Mouse (Mus musculus): ENCODE measurements around the gene Dhx32.

Dhx32 gene

DNA sequence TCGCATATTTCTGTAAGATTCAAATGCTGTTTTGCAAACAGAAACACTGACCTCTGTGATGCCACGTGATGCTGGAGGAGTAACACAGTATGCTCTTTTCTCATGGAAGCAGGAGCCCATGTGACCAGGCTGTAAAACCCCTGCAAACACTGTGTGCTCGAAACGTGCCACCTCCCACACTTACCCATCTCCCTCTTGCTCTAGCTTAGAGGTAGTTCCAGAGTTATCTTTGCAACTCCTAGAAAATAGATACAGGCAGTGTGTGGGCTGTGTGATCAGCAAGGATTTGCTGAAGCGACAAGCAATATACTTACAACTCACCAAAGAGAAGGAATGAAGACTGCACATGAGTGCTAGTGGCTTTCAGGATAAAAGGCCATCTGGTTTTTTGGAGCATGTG lies 14.0 kb downstream of the Dhx32 start:
- no peak for DNase-seq

GRCm38 (mm10) chr7:133768027-133768426 lies 14.5 kb downstream of the Dhx32 start:
- no peak for DNase-seq

DNA sequence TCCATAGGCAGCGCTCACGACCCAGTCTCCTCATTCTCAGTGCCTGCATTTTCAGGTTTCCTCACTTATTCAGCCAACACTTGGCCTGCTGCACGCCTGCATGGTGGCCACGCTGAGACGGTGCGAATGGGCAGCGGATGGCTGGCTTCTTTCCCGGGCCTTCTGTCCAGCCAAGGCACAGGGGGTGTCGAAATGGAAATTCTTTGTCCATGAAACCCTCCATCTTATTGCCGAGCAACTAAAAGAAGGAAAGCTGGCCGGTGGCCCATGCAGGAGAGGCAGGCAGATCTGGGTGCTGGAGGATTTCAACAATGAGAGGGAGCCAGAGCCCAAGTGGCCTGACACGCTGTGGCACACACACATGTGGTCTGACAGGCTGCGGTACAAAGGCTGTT lies 16.7 kb downstream of the Dhx32 start:
- peak; percentile 76 for DNase-seq

DNA sequence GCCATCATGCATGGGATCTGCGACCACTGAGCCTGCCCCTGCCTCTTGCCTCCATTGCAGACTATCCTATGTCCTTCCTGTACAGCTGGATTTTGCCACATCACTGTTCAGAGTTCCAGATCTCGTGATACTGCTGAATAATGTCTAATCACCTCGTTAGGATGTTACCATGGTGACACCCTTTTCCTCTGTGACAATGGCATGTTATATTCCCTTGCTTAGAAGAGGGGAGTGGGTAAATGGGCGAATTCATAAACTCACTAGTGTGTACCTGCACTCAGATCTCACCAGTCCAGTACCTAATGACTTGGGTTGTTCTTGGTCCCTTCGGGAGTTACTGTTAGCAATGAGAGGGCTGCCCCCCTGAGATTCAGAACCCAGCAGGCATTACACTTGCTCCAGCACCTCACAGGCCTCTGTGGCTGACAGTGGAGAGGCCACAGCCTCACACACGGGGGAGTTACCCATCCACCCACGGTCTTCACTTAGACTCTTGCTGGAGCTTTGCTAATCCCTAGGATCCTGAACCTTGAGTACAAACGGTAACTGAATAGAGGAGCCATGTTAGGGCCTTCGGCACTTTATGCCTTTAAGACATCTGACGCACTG lies 17.2 kb downstream of the Dhx32 start:
- DNase-seq, result no peak

DNA sequence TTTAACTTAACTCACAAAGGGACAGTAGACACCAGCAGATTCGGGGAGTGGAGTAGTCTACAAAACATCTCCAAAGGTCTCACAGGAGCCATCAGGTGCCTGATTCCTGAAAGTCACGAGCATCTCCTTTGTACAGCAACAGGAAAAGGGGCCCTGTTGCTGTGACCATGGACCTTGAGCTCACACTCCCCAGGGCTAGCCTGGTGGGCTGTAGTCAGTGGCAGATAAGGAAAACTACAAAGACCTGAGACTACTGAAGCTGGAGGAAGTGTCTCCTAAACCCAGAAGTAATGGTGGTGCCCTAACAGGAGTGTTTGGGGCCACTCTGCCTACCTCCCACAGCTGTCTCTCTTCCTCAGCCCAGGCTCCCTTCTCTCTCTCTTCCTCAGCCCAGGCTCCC lies 18.1 kb downstream of the Dhx32 start:
- no peak for DNase-seq

GRCm38 (mm10) chr7:133762696-133763095 lies 19.8 kb downstream of the Dhx32 start:
- no peak for DNase-seq

DNA sequence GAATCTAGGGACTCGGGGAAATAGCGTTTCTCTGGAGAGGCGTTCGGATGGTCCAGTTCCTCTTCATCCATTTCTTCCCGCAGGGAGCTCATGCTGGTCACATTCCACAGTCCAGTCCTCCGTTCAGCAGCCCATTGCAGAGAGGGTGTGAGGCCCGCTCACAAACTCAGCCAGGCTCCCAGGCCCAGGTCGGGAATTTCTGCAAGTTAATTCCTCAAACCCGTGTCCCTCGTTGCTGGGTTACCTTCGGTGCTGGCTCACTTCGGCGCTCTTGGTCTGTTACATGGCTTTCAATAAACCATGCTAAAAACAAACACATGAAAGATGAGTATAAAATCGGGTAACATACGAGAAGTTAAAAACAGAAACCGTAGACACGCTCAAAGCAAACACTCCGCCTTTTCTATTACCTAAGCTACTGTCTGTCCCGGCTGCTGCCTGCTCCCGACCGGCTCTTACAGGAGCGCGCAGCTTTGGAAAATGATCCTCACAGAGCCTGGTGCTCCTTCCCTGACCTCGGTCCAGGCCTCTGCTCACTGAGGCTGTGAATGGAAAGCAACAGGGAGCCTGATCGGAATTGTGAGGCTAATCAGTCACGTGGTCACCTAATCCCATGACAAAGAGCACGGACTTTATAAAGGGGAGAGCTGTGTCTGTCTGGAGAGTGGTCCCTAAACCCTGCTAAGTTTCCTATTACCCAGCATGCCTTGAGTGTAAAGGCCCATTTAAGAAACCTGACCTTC lies 22.7 kb downstream of the Dhx32 start:
- DNase-seq, result no peak

DNA sequence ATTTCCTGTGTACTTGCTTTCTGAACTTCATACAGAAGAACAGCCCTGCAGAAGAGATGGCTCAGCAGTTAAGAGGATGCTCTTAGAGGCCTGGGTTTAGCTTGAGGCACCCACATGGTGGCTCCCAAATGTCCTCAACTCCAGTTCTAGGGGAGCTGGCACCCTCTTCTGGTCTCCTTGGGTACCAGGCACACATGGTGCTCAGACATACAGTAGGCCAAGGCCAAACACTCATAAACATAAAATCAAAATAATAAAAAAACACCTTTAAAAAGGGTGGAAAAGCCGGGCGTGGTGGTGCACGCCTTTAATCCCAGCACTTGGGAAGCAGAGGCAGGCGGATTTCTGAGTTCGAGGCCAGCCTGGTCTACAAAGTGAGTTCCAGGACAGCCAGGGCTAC lies 23.8 kb downstream of the Dhx32 start:
- DNase-seq, result no peak

DNA sequence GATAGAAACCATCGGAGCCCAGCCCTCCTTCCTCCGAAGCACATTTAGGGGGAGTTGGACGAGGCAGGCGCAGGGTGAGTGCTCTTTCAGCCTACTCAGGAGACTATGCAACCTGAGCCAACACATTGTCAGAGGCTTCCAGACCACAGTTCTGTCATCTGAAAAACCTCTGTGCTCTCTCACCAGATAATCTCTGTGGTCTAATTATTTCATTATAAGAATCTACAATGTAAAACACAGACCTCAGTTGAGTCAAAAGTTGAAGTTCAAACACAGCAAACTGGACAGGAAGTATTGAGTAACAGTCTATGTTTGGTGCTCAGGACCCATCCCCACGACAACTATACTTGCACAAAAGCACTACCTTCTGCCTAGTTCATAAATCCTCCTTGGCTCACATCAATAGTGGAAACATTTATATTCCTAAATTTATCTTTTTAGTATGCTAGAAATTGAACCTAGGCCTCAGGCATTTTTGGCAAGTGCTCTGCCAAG lies 24.5 kb downstream of the Dhx32 start:
- DNase-seq, result no peak

GRCm38 (mm10) chr7:133751163-133751562 lies 31.4 kb downstream of the Dhx32 start:
- DNase-seq, result peak; percentile 21

GRCm38 (mm10) chr7:133750666-133751065 lies 31.9 kb downstream of the Dhx32 start:
- no peak for DNase-seq

DNA sequence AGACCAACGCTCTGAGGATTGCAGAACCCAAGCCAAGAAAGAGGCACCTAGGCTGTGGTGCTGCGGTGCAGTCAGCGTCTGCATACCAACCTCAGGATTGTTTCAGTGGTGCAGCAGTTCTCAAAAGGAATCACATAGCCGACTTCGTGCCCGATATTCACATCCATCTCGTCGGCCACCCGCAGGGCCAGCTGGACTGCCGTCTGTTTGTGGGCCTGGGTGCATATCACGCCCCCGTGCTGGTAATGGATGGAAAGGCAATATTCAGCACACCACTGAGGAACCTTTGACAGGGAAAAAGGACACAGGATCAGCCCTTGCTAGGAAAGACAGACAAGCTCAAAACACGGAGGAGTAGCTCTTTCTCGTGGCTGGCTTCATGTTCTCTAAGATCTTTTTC lies 33.8 kb downstream of the Dhx32 start:
- no peak for DNase-seq

- DNase-seq, result no peak
Observed at GRCm38 (mm10) chr7:133747372-133747771, 35.2 kb downstream of the Dhx32 start.

DNA sequence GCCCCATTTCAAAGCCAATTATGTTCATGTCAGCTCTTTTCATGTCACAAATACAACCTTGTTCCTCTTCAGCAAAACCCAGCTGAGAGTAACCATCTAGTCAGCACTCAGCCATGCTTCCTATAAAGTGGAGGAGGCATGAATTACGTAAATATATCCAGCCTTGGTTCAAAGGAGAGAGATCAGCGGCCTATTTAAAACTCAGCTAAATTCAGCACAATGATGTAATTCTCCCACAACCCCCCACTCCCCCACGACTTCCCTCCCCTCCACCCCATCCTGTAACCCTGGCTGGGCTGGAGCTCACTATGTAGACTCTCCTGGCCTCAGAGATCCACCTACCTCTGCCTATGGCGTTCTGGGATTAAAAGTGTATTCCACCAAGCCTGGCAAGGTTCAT lies 37.8 kb downstream of the Dhx32 start:
- DNase-seq, result no peak

DNA sequence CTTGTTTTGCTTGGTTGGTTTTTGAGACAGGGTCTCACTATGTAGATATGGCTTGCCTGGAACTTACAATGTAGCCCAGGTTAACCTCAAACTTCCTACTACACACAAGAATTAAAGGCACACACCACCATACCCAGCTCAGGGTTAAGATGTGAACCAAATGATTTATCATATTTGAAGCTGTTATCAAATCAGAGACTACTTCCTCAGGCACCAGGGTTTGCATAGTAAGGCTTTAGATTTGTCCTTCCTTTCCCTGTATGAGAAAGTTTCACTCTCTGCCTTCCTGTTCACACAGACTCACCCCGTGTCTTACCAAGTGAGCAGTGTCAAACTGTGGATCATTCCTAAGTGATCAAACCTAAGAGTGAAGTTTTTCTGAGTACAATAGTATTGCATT lies 38.3 kb downstream of the Dhx32 start:
- DNase-seq, result no peak

GRCm38 (mm10) chr7:133743611-133744010 lies 38.9 kb downstream of the Dhx32 start:
- DNase-seq, result no peak

DNA sequence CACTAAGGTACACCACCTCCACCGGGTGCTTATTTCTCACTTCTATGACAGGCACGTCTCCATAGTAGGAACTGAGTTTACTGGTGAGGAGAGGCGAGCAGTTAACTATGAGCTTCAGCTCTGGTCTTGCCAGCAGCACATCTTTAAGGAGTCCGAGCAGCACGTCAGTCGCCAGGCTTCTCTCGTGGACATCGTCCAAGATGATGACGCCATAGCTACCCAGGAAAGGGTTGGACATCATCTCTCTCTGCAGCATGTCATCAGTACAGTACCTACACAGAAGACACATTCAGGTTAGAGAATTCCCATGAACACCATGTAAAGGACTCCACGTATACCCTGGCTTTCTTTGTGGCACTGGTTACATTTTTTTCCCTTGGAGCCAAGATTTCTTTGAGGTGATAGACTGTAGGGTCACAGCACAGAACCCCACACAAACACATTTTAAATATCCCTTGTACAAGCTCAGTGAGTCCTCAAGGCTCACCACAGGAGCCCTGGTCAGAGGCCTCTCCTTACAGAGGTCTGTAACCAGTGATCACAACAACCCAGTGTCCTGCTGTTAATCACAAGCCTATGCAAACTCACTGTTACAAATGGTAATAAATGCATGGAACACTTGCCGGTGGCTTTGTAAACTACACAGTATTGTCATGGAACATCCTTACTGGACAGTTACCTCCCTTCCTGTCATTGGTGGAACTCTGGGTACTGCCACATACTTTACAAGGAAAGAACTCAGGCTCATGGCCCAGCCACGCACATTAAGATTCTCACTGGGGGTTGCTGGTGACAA lies 39.8 kb downstream of the Dhx32 start:
- DNase-seq, result no peak

DNA sequence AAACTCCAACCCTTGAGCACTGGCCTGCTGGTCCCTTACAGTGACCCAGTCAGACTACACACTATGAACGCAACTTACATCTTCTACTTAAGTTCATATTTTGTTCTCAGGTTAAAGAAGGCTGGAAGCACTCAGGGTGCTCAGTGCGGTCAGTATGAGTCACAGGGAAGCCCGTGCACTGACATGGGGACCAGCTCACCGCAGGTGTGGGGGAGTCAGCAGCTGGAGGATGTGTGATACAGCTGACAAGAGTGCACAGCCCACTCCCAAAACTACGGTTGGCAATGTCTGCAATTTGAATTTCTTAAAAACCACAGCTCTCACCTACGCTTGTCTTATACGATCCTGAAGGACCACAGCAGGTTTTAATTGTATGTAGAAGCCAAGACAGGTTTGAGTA lies 42.0 kb downstream of the Dhx32 start:
- no peak for DNase-seq

GRCm38 (mm10) chr7:133731971-133732645 lies 50.4 kb downstream of the Dhx32 start:
- no peak for DNase-seq

GRCm38 (mm10) chr7:133730324-133731191 lies 52.0 kb downstream of the Dhx32 start:
- no peak for DNase-seq

GRCm38 (mm10) chr7:133729351-133729750 lies 53.2 kb downstream of the Dhx32 start:
- no peak for DNase-seq

DNA sequence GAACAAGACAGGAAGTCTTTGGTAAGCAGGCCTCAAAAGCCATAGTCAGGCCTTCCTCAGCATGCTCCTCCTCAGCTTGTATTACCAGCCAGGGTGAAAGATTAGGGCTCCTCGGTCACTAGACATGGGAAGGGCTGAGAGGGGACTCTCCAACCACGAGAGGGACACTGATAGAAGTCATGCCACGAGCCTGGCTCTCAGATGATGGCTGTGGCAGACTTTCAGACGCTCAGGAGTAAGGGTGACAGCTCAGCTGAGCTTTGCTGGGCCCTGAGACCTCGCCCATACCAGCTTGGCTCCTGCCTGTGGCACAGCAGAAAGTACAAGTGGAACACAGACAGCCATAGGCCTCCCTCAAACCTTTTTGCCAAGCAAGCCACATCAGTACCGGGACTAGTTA lies 55.5 kb downstream of the Dhx32 start:
- no peak for DNase-seq
